Mouse (Mus musculus) large intestine, adult 2 months (tissue): ENCODE results near the gene Pot1a. TPM values are rescaled to one million over a fixed set of nuclear protein-coding genes. Genes with fewer than 3 reads are reported as not detected.
A peak's percentile ranks its signal among the peaks of the same experiment; 100 is the strongest.

Experiments used
- DNase-seq: peaks from one replicate; pipeline ENCODE4 v3.0.0-alpha.2; 2012; ENCODE audit warnings: low read depth, low spot score
- WGBS: fragments of 180-500 bp; shearing (Covaris S2); methylation state at CpG from one replicate; pipeline ENCODE4 v1.1.7; 2018; 5-methylcytosine and 5-hydroxymethylcytosine counted together
- polyA plus RNA-seq: library from polyadenylated mRNA; depleted of rRNA; stranded (reverse); fragments of >200 nt; gene quantifications from 2 replicates; pipeline ENCODE4 v1.2.3, GENCODE M21; 2012; rRNA removed

Pot1a gene
- polyA plus RNA-seq = 2.5 and 3.6 TPM in 2 replicates

DNA sequence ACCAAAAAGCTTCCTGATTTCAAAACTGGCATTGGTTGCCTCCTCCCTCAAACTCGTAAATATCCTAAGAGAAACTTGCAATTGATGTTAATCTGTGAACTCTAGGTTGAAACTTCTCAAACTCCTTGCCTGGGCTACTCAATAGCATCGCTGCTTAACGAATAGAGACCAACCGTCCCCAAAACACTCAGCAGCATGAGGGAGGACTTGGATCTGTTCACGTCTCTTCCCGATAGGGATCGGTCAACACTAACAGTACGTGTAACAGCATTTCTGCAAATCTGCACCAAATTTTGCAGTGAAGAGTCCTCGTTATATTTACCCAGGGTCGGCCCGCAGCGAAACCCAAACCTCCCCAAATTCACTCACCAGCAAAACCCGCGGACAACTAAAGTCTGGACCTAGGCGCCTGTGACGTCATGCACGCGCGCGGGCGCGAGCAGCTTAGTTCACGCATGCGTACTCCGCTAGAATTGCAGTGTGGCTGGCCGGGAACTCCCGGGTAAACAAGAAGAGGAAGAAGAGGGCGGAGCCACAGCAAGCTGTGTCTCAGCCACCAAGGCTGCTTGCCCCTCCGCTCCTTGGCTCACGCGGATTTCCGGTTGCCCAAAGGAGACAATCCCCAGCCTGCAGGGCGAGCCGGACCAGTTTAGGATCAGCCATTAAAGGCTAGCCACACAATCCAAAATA, at the start of gene Pot1a:
Gene Pot1a, minus strand, starts transcription at position 441 of the 690 bp plus-strand sequence.
- DNase-seq = peak; percentile 89
- WGBS = under 1% methylated on average over 34 of the region's 34 CpGs

DNA sequence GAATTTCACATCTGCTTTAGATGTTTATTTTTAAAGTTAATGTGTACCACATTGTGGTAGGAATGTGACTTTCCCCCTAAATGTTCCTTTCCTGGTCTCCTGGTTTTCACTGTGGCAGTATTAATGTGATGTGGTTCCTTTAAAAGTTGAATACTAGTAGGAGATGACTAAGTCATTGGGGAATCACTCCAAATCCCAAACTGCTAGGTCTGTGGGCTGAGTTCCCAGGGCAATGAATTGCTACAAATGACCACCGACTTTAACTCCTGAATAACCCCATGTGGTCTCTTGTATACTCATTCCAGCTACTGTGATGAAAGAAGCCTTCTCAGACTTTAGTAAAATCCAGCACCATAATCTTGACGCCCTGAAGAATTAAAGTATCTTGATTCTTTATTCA, 27.2 kb upstream of the Pot1a start:
- WGBS = 47% methylated on average over 2 of the region's 2 CpGs
- no peak for DNase-seq

- 85% methylated on average over 3 of the region's 3 CpGs for WGBS
- DNase-seq = no peak
Measured at GRCm38 (mm10) chr6:25806021-25806420, 3.0 kb downstream of the Pot1a start.

GRCm38 (mm10) chr6:25802269-25802668, 6.8 kb downstream of the Pot1a start:
- DNase-seq = no peak
- WGBS = 20% methylated on average over 3 of the region's 3 CpGs

DNA sequence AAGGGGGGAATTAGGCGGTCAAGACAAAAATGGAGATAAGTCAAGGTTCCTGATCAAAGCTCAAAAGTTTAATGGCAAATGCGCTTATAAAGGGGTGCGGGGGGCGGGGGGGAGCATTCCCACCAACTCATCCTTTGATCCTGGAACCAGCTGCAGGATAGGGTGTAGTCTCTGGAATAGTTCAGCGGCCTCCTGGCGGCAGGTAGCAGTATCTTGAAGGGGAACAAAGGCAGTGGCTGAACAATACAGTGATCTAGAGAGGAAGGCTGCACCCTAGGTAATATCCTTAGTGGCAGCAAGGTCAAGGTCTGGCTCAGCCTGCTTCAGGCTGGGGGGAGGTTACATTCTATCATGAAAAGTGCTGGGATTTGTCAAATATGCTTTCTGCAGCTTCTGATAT, 7.8 kb downstream of the Pot1a start:
- no peak for DNase-seq
- WGBS = 97% methylated on average over 6 of the region's 6 CpGs

GRCm38 (mm10) chr6:25768238-25768637, 40.8 kb downstream of the Pot1a start:
- 78% methylated on average over 3 of the region's 3 CpGs for WGBS
- no peak for DNase-seq

DNA sequence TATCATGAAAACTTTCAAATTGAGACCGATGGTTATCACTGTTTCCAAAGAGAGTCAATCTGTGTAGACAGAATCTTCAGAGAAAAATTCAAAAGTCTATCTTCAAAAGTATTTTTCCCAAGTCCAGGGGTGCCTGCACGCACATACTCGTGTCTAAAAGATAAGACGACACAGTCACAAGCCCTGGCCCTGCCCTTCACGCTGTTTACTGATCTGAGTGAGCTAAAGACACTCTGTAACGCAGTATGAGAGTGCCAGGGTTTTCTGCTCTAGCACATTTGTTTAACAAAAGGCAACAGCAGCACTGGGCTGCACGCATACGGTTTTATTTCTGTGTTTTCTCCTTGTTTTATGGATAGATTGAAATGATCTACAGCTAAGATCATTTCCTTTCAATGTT, 41.5 kb downstream of the Pot1a start:
- no peak for DNase-seq
- WGBS = 80% methylated on average over 8 of the region's 8 CpGs

DNA sequence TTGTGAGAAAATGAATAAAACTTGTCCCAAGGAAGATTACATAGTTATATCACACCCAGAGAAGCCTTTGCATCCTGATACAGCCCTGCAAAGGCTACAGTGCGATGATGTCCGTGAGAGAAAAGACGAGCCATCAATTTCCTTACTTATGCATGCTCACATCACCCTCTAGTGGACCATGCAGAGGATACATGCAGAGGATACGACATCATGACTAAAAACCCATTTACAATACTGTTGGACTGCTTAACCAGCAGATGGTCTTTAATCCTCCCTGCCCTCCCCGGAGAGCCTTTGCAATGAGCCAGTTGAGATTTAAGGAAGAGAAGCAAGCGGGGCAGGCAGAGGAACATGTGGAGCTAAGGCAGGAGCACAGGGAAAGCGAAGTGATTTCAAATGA, 42.0 kb downstream of the Pot1a start:
- WGBS = 65% methylated on average over 7 of the region's 7 CpGs
- DNase-seq = no peak

- WGBS = 78% methylated on average over 10 of the region's 10 CpGs
- no peak for DNase-seq
Measured at GRCm38 (mm10) chr6:25766283-25766682, 42.8 kb downstream of the Pot1a start.

DNA sequence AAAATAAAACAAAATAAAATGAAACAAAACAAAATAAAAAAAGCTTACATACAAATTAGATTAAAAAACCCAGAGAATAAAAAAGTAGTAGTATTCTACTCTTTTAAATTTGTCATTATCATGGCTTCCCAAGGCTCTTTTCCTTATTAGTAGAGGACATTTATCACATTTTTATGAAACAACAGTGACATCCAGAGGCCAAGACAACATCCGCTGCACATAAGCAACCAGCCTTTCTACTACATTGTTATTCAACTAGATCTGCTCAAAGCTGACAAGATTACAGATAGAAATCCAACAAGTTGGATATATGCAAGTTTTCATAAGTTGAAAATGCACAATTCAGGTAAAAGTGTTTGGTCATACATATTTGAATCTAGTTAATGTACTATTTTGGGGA, 56.4 kb downstream of the Pot1a start:
- WGBS = 88% methylated on average over 1 of the region's 1 CpGs
- no peak for DNase-seq

- no peak for DNase-seq
Measured at GRCm38 (mm10) chr6:25736533-25736932, 72.5 kb downstream of the Pot1a start.

DNA sequence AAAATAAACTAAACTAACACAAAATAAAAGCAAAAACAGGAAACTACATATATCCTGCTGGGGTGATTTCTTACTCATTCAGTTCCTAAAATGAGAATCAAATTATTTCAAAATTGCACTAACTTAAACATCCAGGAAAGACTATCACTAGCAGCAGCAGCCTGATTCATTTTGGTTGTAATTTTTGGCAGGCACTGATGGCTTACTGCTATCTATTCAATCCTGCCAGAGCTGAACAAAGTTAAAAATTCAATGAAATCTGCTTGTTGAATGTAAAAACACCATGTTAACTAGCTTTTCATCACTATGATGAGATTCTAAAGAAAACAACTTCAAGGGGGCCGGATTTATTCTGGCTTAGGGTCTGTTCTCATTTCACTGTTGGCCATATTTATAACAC, 82.5 kb downstream of the Pot1a start:
- DNase-seq = no peak
- WGBS = 64% methylated on average over 1 of the region's 1 CpGs

DNA sequence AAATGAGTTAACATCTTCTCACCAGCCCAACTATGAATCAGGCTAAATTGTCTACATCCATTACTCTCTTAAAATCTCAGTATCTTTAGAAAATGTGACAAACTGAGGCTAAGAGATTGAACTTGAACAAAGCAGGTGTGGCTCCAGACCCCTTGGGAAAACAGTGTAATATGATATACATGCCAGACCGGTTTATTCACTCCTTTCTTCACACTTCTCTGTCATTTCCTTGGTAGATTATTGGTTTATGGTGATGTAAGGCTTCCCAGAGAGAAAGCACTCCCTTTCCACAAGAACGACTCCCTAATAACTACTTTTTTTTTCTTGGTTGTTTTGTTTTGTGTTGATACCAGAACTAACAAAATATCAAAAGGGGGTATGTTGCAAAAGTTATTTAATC, 98.4 kb downstream of the Pot1a start:
- no peak for DNase-seq
- WGBS = 11% methylated on average over 2 of the region's 2 CpGs

- 31% methylated on average over 6 of the region's 6 CpGs for WGBS
- DNase-seq = no peak
Measured at GRCm38 (mm10) chr6:25709250-25709895, 99.7 kb downstream of the Pot1a start.

DNA sequence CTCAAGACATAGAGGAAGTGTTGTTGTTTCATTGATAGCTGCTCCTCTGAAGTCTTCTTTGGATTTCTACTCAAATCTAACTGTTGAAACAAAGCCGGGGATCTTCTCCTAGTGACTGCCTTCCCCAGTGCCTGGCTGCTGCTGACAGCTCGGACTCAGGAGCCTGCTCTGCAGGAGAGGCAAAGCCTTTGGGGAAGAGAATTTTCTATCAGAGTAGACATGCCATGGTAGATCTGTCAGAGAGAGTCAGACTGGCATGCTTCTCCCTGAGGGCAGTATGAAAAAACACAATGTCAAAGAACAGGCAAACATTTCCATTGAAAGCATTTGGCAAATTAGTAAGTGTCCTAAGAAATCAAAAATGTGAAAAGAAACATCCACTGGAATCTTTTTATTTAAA, 109.1 kb downstream of the Pot1a start:
- 48% methylated on average over 2 of the region's 2 CpGs for WGBS
- DNase-seq = no peak

Other genes with a start within 250 kb of the Pot1a start
- 0.04 TPM in 1 of 2 replicates, not detected in the other for gene Gpr37, start 118.5 kb downstream of the Pot1a start, polyA plus RNA-seq